Mouse (Mus musculus) limb, embryonic 14.5 days (tissue): ENCODE measurements at regions not wholly inside any gene's neighbourhood (a gene's known extent, or its start where the extent isn't known, plus 50 kb on each side); places are given as distances from the start of the nearest gene placed in this dataset.

Source experiments
- ATAC-seq: fragments of 200-750 bp; cut with Nextera tagmentation; 2 replicates; pipeline ENCODE4 v1.8.0; 2017; ENCODE audit warnings: low read depth, moderate number of reproducible peaks, moderate TSS enrichment; ENCODE audit not compliant: low FRiP score
- DNase-seq: peaks from one replicate; pipeline ENCODE4 v3.0.0-alpha.2; 2015; ENCODE audit warnings: low spot score
- H3K27ac ChIP-seq: fragments of 300-500 bp; sonication (generic); replicated peaks from 2 replicates; pipeline ENCODE4 v1.5.1; 2014; ENCODE audit warnings: low read depth, mild to moderate bottlenecking, low read length, moderate library complexity, mixed read lengths
- H3K27me3 ChIP-seq: fragments of 300-500 bp; sonication (generic); 2 replicates; pipeline ENCODE4 v1.6.1; 2014; ENCODE audit warnings: low read length, mixed read lengths; ENCODE audit not compliant: control insufficient read depth, insufficient read depth
- H3K36me3 ChIP-seq: fragments of 300-500 bp; sonication (generic); 2 replicates; pipeline ENCODE4 v1.6.1; 2014; ENCODE audit warnings: mild to moderate bottlenecking, low read length, moderate library complexity, mixed read lengths; ENCODE audit not compliant: control insufficient read depth, insufficient read depth
- H3K4me1 ChIP-seq: fragments of 300-500 bp; sonication (generic); 2 replicates; pipeline ENCODE4 v1.6.1; 2014; ENCODE audit warnings: antibody characterized with exemption, low read length, mixed read lengths; ENCODE audit not compliant: control insufficient read depth, insufficient read depth
- H3K4me2 ChIP-seq: fragments of 300-500 bp; sonication (generic); replicated peaks from 2 replicates; pipeline ENCODE4 v1.6.1; 2014; ENCODE audit warnings: low read depth, mild to moderate bottlenecking, low read length, moderate library complexity; ENCODE audit not compliant: severe bottlenecking
- H3K4me3 ChIP-seq: fragments of 300-500 bp; sonication (generic); replicated peaks from 2 replicates; pipeline ENCODE4 v1.5.1; 2014; ENCODE audit warnings: low read length
- H3K9ac ChIP-seq: fragments of 300-500 bp; sonication (generic); 2 replicates; pipeline ENCODE4 v1.6.1; 2014; ENCODE audit warnings: mild to moderate bottlenecking, low read depth, low read length, moderate library complexity; ENCODE audit not compliant: severe bottlenecking
- H3K9me3 ChIP-seq: fragments of 300-500 bp; sonication (generic); 2 replicates; pipeline ENCODE4 v1.6.1; 2016; ENCODE audit warnings: low read length; ENCODE audit not compliant: control insufficient read depth
- POLR2A ChIP-seq: fragments of 200-500 bp; IDR thresholded peaks from 2 replicates; pipeline ENCODE4 v1.8.0; 2012; ENCODE audit warnings: inconsistent platforms, mild to moderate bottlenecking, moderate library complexity, borderline replicate concordance; ENCODE audit not compliant: insufficient read depth, insufficient read length; ENCODE audit errors: extremely low read depth
- WGBS: fragments of 180-500 bp; shearing (Covaris S2); extraction: QIAGEN DNeasy Blood & Tissue Kit; methylation state at CpG from one replicate; pipeline ENCODE4 v1.1.7; 2014; 5-methylcytosine and 5-hydroxymethylcytosine counted together

DNA sequence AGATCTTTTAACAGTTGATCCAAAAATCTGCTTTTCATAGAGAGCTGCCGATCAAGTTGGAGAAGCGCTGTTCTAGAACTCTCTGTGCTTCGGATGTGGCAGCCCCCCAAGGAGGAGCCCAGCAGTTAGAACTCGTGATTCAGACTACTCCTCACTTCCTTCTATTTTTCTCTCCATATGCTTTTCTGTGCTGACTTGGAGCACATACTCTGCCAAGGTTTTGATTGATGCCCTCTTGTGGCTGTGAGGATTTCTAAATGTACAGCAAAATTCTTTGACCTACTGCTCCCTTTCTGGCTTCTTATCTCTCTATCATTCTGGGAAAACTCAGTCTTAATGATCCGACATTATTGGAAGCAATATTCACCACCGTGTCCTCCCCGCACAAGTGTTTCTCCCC, 446.7 kb downstream of the Klf5 start:
- H3K4me3 ChIP-seq = no peak overlapping the region
- no peak overlapping the region for H3K4me2 ChIP-seq
- peak; percentile 27 for DNase-seq
- H3K36me3 ChIP-seq = no peaks in the 10 kb centered on the region
- H3K27ac ChIP-seq = no peak overlapping the region
- 70% methylated on average over 7 of the region's 7 CpGs for whole genome bisulfite sequencing
- ATAC-seq = no peak
- H3K4me1 ChIP-seq = no peaks in the 10 kb centered on the region
- no peaks in the 10 kb centered on the region for H3K27me3 ChIP-seq
- TF ChIP-seq POLR2A = no peak
- H3K9me3 ChIP-seq = no peaks in the 10 kb centered on the region
- H3K9ac ChIP-seq = no peak overlapping the region

GRCm38 (mm10) chr14:99748166-99748565, 449.7 kb downstream of the Klf5 start:
- H3K4me3 ChIP-seq = no peak overlapping the region
- H3K36me3 ChIP-seq = no peaks in the 10 kb centered on the region
- DNase-seq (no peak), ATAC-seq (no peak)
- H3K9me3 ChIP-seq = no peaks in the 10 kb centered on the region
- no peak for TF ChIP-seq POLR2A
- no peak overlapping the region for H3K4me2 ChIP-seq
- no peaks in the 10 kb centered on the region for H3K27me3 ChIP-seq
- no peaks in the 10 kb centered on the region for H3K4me1 ChIP-seq
- WGBS = 83% methylated on average over 17 of the region's 17 CpGs
- H3K9ac ChIP-seq = no peak overlapping the region
- no peak overlapping the region for H3K27ac ChIP-seq

- DNase-seq (no peak), ATAC-seq (no peak)
- H3K27ac ChIP-seq = no peak overlapping the region
- no peak for TF ChIP-seq POLR2A
- H3K36me3 ChIP-seq = no peaks in the 10 kb centered on the region
- no peak overlapping the region for H3K4me3 ChIP-seq
- 74% methylated on average over 12 of the region's 12 CpGs for WGBS
- H3K4me1 ChIP-seq = no peaks in the 10 kb centered on the region
- no peak overlapping the region for H3K9ac ChIP-seq
- H3K4me2 ChIP-seq = no peak overlapping the region
- no peaks in the 10 kb centered on the region for H3K27me3 ChIP-seq
- H3K9me3 ChIP-seq = no peaks in the 10 kb centered on the region
Observed at GRCm38 (mm10) chr14:99749308-99750305, 451.1 kb downstream of the Klf5 start.

GRCm38 (mm10) chr14:99758045-99758444, 459.6 kb downstream of the Klf5 start:
- WGBS = 35% methylated on average over 5 of the region's 5 CpGs
- no peak overlapping the region for H3K9ac ChIP-seq
- no peaks in the 10 kb centered on the region for H3K9me3 ChIP-seq
- H3K4me1 ChIP-seq = no peaks in the 10 kb centered on the region
- no peak overlapping the region for H3K4me2 ChIP-seq
- DNase-seq (no peak), ATAC-seq (no peak)
- no peaks in the 10 kb centered on the region for H3K27me3 ChIP-seq
- H3K4me3 ChIP-seq = no peak overlapping the region
- H3K27ac ChIP-seq = no peak overlapping the region
- TF ChIP-seq POLR2A = no peak
- no peaks in the 10 kb centered on the region for H3K36me3 ChIP-seq

DNA sequence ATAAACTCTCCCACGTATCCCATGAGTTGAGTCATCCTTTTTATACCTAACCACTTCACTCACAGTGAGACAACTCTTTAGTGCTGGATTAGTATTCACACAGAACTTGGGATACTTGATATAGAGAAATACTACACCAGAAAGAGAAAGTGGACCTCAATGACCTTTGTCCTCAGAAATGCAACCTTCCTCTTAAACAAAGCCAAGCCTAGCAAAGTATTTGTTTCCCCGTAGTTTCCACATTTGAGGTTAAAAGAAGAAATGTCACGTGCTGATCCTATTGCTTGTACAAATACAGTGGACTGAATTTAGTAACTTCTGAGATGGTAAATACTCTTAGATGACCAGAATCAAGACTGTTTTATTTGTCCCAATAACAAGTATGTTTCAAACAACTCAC, 464.8 kb downstream of the Klf5 start:
- H3K27me3 ChIP-seq = no peaks in the 10 kb centered on the region
- 79% methylated on average over 3 of the region's 3 CpGs for WGBS
- no peak overlapping the region for H3K27ac ChIP-seq
- DNase-seq (no peak), ATAC-seq (no peak)
- H3K9me3 ChIP-seq = no peaks in the 10 kb centered on the region
- TF ChIP-seq POLR2A = no peak
- no peaks in the 10 kb centered on the region for H3K4me1 ChIP-seq
- H3K36me3 ChIP-seq = no peaks in the 10 kb centered on the region
- H3K4me2 ChIP-seq = no peak overlapping the region
- H3K9ac ChIP-seq = no peak overlapping the region
- no peak overlapping the region for H3K4me3 ChIP-seq
